8 mouse cellular contexts compared by ENCODE assay signal in the genomic region with DNA sequence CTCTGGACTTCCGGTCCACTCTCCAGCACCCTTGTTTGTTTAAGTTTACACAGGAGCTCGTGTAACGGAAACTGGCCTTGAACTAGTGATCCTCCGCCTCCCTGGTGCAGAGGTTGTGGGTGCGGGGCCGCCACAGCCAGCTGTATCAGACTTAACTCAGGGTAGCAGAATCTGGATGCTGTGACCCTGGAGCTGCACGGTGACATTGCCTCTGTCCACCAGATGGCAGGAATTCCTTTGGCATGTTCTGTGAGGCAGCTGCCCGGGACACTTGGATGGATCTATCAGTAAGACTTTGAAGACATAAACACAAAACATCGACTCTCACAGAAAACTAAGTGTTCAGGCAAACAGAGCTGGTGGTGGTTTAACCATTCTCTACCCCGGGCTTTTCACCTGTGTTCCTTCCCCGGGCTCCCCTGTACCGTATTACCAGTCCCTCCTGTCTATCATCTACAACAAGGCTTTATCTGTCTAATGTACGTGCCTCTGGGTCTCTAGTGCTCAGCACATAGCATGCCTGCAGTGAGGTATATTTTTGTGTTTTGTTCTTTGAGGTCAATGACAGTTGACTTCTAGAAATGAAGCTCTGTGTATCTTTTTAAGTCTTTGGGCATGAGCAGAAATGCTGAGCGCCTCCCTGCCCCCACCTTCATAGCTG. TPM values are rescaled to one million over a fixed set of nuclear protein-coding genes. Genes with fewer than 3 reads are reported as not detected.
A peak's percentile ranks its signal among the peaks of the same experiment; 100 is the strongest.
DNase-seq lines count a peak whose midpoint lies in the region; ATAC-seq and TF ChIP-seq lines count a peak whose summit lies in the region.

No protein-coding gene starts in this region.

- H3K27me3 ChIP-seq in liver, adult 2 months (ENCODE audit: control insufficient read depth, insufficient read depth, low read length), result no peaks in the 10 kb centered on the region
- H3K27me3 ChIP-seq in midbrain, postnatal 0 days (ENCODE audit: insufficient read depth, low read length), result no peaks in the 10 kb centered on the region

- TF ChIP-seq POLR2A in cortical plate, adult 2 months (IDR thresholded peaks at IDR 0.05; ENCODE audit: extremely low read depth, insufficient read depth, low read length), result no peak
- TF ChIP-seq POLR2A in liver, adult 2 months (IDR thresholded peaks at IDR 0.05; ENCODE audit: extremely low read depth, insufficient read depth, low read length), result no peak

- no peak overlapping the region for H3K9ac ChIP-seq in liver, adult 2 months (ENCODE audit: low read depth, low read length)
- no peak overlapping the region for H3K9ac ChIP-seq in midbrain, postnatal 0 days (replicated peaks; ENCODE audit: low read length, poor library complexity, severe bottlenecking)

- peak; percentile 64 for TF ChIP-seq CTCF in cortical plate, adult 2 months (IDR thresholded peaks at IDR 0.05; ENCODE audit: extremely low read depth, insufficient read depth, low read length)
- TF ChIP-seq CTCF in liver, adult 2 months (IDR thresholded peaks at IDR 0.05; ENCODE audit: low read depth, low read length), result peak; percentile 84
- peak; percentile 90 for TF ChIP-seq CTCF in midbrain, postnatal 0 days (IDR thresholded peaks at IDR 0.05)

- no peaks in the 10 kb centered on the region for H3K36me3 ChIP-seq in liver, adult 2 months (ENCODE audit: control insufficient read depth, insufficient read depth, low read length)
- H3K36me3 ChIP-seq in midbrain, postnatal 0 days (ENCODE audit: insufficient read depth, low read length), result no peaks in the 10 kb centered on the region

- H3K4me1 ChIP-seq in cortical plate, adult 2 months (ENCODE audit: control insufficient read depth, insufficient read depth, low read length), result no peaks in the 10 kb centered on the region
- H3K4me1 ChIP-seq in liver, adult 2 months (ENCODE audit: control insufficient read depth, insufficient read depth, low read length), result no peaks in the 10 kb centered on the region
- H3K4me1 ChIP-seq in midbrain, postnatal 0 days (ENCODE audit: insufficient read depth, low read length), result no peaks in the 10 kb centered on the region

- ATAC-seq in midbrain, postnatal 0 days (ENCODE audit: low FRiP score), result peak; percentile 62; the same call in 1 of the 2 replicates

- DNase-seq in A20 (ENCODE audit: low read depth, low spot score) (peak; percentile 10), R1 (ENCODE audit: low read depth, low spot score) (peak; percentile 30)
- peak; percentile 58 for DNase-seq in heart, adult 8-10 months (ENCODE audit: low spot score)
- DNase-seq in kidney, adult 8-10 months, result peak; percentile 33 to 52
- DNase-seq in liver, adult 2 months (ENCODE audit: extremely low read depth, low read depth, low spot score), result peak; percentile 48
- peak; percentile 73 for DNase-seq in midbrain, postnatal 0 days (ENCODE audit: low spot score)
- peak; percentile 72 for DNase-seq in testis, postnatal 10 days (ENCODE audit: low spot score)

- no peaks in the 10 kb centered on the region for H3K9me3 ChIP-seq in midbrain, postnatal 0 days (ENCODE audit: low read length)

- WGBS in liver, adult 2 months, result 13% methylated on average over 14 of the region's 14 CpGs
- 46% methylated on average over 14 of the region's 14 CpGs for WGBS in midbrain, postnatal 0 days

- H3K79me2 ChIP-seq in liver, adult 2 months (ENCODE audit: control insufficient read depth, insufficient read depth, low read length), result no peaks in the 10 kb centered on the region

- H3K27ac ChIP-seq in cortical plate, adult 2 months (ENCODE audit: insufficient read depth, low read length), result no peak overlapping the region
- peak overlapping the region; percentile 13; the same call in 1 of the 2 replicates for H3K27ac ChIP-seq in liver, adult 2 months (replicated peaks; ENCODE audit: insufficient read depth, low read depth, low read length)
- H3K27ac ChIP-seq in midbrain, postnatal 0 days (ENCODE audit: low read depth, low read length), result no peak overlapping the region

- no peak overlapping the region for H3K4me2 ChIP-seq in midbrain, postnatal 0 days (ENCODE audit: low read depth, low read length, poor library complexity, severe bottlenecking)

- no peak overlapping the region for H3K4me3 ChIP-seq in cortical plate, adult 2 months (ENCODE audit: insufficient read depth, low read length)
- H3K4me3 ChIP-seq in liver, adult 2 months (ENCODE audit: insufficient read depth, low read depth, low read length), result no peak overlapping the region
- H3K4me3 ChIP-seq in midbrain, postnatal 0 days (ENCODE audit: low read depth, low read length), result no peak overlapping the region

RNA-seq across cellular contexts. Expression of gene Cdc7, which starts 26.6 kb away (rescaled TPM):
- polyA plus RNA-seq in cortical plate, adult 2 months (2012; rRNA removed), result 21.0 and 22.5 TPM in 2 replicates
- under 1 TPM; 0.28 to 0.76 (median 0.42) TPM for total RNA-seq in heart, adult 8-10 months (2022)
- 0.28 and 0.47 TPM in 2 replicates for total RNA-seq in liver, adult 2 months (2014; rRNA removed)
- polyA plus RNA-seq in liver, adult 2 months (2012; rRNA removed), result 0.07 and 0.26 TPM in 2 replicates
- total RNA-seq in midbrain, postnatal 0 days (2014; rRNA removed), result 25.0 and 27.8 TPM in 2 replicates
- polyA plus RNA-seq in midbrain, postnatal 0 days (2015; fragmentation: Nextera tagmentation; extraction: Ambion mirVana), result 24.7 and 27.3 TPM in 2 replicates

Comparison
In these comparisons a context has a peak if more than half of its experiments do, and no peak if none do; other contexts are left out.
1. DNase-seq: peak in every context shown above with its lines; median percentile 73 in midbrain, postnatal 0 days; 72 in testis, postnatal 10 days; 58 in heart, adult 8-10 months; 48 in liver, adult 2 months; 42 in kidney, adult 8-10 months; 30 in R1; 10 in A20.
2. RNA of gene Cdc7, which starts 26.6 kb away (total RNA-seq): 25.0 to 27.8 TPM in midbrain, postnatal 0 days; 0.28 to 0.76 TPM in heart, adult 8-10 months and 0.28 to 0.47 TPM in liver, adult 2 months; every median in the first group is over 10 times any median in the second.
3. Peak in every context shown above with its lines, with median percentiles within 50 percentile points of each other: CTCF ChIP-seq.